Mouse (Mus musculus): ENCODE results near the gene Tom1l2. TPM values are rescaled to one million over a fixed set of nuclear protein-coding genes. Genes with fewer than 3 reads are reported as not detected.
A peak's percentile ranks its signal among the peaks of the same experiment; 100 is the strongest.

Gene Tom1l2
- total RNA-seq, 4 experiments from 2014 or later = 98.4 to 137 (median 112) TPM

DNA sequence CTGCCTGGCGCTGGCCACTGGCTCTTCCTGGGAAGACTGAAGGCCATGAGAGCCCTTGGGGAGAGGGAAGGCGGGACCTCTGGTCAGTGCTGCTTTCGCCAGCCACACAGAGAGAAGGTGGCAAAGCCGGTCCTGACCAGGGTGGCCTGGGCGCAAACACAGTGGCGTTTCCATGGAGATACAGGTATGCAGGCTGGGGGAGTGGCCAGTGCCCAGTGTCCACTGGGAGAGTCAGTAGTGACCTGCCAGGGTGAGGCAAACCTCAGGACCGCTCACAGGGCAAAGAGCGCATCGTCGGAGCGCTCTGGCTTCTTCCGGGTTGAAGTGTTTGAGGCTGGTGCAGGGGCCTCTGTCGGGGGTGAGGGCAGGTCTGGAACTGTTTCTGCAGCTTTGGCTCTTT, 122.9 kb downstream of the Tom1l2 start:
- no peak for DNase-seq

DNA sequence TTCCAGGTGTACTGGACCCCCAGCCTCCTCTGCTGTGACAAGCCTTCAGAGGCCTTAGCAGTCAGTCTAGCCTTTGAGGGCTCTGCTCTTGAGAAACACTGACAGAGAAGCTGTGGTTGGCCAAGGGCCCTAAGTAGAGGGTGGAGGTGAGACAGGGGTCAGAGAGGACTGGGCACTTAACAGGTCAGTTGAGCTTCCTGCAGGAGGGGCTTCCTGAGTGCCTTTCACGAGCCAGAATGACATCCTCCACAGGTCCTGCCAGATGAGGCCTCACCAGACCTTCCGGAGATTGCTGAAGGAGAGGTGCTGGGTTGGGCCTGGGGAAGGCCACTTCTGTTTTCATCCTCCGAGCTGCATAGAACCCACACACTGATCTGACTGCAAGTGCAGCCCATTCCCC, 124.2 kb downstream of the Tom1l2 start:
- DNase-seq = peak; percentile 3

DNA sequence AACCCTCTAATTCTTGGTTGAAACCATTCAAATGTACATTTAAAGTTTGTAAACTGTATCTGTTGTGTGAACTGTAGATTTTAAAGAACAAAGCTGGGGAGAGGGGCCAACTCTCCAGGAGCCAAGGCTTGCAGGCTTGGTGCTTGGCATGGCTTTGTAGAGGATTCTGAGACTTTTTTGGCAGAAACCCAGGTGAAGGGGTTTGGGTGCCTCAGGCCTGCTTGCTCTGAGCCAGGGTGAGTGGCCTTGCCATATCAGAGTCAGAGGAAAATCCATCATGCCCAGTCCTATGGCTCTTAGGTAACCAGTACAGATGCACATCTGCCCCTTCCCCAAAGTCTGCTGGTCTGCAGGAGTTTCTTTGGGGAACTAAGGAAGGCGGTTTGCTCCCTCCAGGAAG, 126.8 kb downstream of the Tom1l2 start:
- peak; percentile 52 for DNase-seq

DNA sequence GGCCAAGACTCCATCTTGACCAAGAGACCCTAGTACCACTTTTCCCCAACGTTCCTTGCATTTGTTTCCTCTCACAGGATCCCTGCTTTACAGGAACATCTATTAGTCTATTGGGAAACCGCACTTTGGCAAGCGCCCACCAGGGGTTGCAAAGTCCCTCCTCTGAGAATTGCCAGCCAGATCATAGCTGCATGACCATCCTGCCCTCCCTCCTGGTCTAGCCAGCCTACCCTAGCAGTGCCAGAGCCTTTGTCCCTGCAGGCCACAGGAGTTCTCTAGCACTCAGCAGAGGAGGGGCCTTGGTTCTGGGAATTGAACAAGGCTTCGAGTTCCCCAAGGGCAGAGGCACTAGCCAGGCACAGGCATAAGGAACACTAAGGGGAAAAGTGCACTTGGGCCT, 128.0 kb downstream of the Tom1l2 start:
- peak; percentile 72 for DNase-seq

DNA sequence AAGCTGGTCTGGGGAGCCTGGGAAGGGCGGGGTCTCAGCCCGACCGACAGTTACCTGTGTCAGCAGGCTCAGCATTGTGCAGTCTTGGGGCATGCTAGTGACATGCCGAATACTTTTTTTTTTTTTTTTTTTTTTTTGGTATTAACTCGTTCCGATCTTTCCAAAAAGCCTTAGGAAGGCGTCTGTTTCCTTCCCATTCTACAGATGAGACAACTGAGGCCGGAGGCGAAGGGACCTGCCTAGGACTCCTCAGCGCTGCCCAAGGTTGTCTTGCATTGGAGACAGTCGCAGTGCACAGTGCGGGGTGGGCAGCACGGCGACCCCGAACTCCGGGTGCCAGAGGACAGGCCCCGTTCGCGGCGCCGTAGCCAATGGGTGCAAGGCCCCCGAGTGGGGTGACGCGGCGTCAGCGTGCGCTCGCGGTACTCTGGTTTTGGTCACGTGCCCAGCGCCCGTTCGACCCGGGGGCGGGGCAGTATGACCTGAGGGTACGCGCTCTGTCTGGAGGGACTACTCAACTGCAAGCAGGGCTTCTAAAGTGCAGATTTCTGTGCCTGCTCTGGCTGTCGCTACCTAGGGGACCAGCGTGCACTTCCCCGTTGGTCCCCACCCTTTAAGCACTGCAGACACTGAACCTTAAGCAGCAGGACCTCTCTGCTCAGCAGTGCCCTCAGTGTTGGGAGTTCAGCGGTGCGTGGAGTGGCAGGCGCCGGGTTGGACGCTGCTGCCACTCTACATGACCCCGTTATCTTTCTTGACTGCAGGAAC, 130.1 kb downstream of the Tom1l2 start, which contains the start of gene Srebf1:
Srebf1 (minus strand) TSS at position 113 of the 768 bp plus-strand sequence.
- peak; percentile 83 for DNase-seq

DNA sequence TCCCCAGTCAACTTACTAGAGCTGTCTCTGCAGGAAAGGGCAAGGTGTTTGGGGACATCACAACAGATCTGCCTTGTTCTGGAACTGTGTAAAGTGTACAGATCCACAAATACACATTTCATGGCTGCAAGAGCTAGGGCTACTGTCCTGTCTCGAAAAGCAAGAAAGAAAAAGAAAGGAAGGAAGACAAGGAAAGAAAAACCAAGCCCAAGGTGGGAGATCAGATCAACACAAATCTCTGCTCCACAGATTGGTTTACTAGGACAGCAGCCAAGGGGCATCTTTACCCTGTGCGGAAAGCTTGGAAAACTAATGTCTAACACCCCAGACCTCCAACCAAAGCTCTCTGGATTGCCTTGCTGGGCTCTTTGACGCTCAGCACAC, 130.6 kb downstream of the Tom1l2 start:
- no peak for DNase-seq

DNA sequence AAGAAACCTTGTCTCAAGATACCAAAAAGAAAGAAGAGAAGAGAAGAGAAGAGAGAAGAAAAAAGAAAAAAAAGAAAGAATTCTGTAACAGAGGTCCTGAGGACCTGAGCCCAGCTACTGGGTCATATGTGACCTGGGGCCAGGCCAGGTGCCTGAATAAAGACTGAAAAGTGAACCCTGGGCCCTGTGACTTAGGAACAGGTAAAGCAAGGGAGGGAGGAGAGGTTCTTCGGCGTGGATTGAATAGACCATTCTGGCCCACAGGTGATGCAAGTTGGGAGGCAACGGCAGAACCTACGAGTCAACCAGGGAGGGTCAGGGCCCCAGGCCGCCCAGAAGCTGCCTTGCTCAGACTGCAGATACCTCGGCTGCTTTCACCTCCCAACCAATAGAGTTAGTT, 131.3 kb downstream of the Tom1l2 start:
- DNase-seq = no peak

DNA sequence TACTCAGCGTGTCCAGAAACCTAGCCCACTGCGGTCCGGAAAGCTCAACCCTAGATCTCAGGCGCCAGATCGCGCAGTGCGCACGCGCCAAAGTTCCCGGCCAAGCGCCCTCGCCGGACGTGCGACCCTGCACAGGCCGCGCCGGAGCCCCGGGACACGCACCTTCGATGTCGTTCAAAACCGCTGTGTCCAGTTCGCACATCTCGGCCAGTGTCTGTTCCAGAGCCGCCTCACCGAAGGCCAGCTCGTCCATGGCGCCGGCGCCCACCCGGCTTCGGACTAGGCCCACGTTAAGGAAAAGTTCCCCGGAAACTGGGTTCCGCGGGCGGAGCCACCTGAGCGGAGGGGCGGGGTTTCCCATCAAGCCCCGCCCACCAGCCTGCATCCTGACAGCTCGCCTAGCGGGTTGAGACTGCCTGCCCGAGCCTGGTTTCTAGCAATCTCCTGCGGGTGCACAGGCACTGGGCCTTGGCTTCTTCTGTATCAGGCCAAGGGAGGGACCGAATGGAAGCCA, 132.4 kb downstream of the Tom1l2 start:
- DNase-seq = peak; percentile 85

DNA sequence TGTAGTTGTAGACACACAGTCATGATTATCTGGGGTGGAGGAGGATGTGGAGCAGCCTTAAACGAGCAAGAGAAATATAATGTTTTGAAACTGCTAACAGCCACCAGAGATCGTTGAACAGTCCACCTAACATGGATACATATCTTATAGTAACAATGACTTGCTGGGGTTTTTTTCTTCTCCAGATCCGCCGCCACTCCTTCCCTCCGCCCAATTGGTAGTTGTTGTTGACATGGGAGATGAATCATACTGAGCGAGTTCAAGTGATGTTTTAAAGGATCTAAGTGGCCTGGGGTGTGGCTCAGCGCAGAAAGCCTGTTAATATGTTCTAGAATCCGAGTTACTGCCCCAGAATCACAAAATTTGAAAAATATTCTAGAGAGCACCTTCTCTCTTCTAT, 133.1 kb downstream of the Tom1l2 start:
- no peak for DNase-seq

DNA sequence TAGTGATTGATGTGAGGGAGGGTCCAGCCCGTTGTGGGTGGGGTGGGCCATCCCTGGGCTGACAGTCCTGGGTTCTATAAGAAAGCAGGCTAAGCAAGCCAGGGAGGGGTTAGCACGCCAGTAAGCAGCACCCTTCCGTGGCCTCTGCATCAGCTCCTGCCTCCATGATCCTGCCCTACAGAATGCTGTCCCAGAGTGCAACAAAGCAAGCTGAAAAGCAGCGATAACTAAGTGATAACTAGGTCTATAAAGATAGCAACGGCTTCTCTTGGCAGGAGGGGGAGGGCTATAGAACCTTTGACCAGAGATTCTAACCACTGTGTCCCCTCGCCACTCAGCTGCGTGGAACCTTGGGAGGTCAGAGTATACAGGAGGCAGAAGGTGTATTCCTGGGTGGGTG, 135.2 kb downstream of the Tom1l2 start:
- no peak for DNase-seq

DNA sequence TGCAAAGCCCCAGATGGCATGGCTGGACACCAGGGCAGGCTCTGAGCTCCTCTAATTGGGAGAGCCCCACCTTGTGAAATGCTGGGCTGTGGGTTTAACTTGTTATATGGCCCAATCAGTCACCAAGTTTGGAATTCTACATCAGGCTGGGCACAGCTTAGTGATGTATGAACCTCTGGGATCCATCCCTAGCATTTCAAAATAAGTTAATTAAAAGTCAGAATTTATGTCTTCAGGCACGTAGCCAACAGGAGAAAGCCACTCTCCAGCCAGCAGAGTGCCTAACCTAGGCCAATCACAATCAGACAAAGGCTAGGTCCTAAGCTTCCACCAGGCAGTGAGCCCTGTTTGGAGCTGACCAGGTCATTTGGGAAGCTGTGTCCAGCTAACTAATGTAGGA, 136.0 kb downstream of the Tom1l2 start:
- DNase-seq = no peak

DNA sequence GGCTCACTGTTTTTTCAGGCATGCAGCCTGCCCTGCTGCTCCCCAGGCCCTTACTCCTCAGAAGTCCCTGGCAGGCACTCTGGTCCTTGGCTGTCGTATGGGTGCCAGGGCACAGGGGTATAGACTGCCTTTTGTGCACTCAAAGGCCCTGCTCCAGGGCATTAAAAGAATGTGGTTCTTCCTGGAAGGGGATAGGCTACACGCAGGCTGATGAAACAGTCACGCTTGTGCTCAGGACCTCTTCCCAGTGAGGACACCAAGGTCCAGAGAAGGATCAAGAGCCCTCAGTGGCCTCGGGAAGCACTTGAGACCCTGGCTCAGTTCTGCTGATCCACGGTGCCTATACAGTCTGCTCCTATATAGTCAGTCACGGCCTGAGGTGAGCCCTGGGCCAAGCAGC, 139.4 kb downstream of the Tom1l2 start:
- DNase-seq = no peak

DNA sequence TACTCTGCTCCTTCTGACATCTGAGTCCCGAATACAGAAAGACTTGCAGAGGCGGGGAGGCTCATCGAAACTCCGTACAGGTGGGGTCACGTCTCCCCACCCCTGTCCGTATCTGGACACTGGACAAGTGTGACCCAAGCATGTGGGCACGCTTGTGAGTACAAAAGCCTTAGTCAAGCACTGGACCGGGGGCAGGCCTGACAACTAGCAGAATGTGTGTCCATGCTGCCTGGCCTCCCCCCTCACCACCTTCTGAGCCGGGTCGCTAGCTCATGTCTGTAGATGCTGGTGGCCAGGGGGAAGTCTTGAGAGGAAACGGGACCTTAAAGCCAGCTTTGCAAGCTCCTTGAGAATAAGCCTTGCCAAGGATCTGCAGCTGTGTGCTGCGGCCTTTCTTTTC, 140.9 kb downstream of the Tom1l2 start:
- no peak for DNase-seq

DNA sequence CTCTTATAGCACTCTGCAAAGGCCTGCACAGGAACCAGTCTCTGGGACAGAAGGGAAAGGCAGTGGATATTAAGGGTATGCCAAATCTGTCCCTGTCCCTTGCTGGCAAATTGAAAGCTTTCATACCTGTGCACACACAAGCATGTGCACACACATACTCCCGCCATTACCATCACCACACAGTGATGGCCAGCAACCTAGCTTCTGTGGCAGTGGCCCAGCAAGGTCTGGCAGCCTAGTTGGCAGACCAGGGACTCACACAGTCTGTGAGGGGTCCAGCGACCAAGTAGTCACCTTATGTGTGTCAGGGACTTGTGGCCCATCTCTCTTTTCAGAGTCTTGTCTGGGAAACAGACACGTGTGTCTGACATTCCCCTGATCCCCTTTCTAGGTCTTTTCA, 141.6 kb downstream of the Tom1l2 start:
- DNase-seq = no peak

DNA sequence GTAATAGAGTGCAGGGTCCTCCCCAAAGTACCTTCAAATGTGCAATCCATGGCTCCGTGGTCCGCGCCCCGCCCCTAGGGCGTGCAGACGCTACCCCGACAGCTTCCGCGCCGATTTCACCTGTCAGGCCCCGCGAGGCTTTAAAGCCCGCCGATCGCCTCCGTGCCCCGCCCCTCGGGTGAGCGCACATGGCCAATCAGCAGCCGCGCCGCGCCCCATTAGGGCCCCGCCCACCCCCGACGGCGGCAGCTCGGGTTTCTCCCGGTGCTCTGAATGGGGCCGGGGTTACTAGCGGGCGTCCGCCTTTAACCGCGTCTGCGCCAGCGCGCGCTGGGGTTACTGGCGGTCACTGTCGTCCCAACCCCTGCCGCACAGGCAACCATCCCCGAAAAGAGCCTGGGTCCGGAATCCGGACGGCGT, 142.4 kb downstream of the Tom1l2 start:
- peak; percentile 94 for DNase-seq

DNA sequence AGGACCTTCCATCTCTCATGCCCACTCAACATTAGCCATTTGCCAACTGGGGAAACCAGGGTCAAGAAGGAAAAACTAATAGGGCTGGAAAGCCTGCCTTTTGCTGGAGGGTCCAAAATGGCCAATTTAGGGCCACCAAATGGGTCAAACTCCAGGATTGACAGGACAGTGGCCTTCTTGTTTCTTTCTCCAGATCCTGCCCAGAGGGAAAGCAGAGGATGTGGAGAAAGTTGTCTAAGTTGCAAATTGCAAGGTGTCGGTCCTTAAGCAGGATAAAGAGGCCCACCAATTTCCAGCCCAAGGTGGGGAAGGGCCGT, 142.8 kb downstream of the Tom1l2 start:
- DNase-seq = no peak

DNA sequence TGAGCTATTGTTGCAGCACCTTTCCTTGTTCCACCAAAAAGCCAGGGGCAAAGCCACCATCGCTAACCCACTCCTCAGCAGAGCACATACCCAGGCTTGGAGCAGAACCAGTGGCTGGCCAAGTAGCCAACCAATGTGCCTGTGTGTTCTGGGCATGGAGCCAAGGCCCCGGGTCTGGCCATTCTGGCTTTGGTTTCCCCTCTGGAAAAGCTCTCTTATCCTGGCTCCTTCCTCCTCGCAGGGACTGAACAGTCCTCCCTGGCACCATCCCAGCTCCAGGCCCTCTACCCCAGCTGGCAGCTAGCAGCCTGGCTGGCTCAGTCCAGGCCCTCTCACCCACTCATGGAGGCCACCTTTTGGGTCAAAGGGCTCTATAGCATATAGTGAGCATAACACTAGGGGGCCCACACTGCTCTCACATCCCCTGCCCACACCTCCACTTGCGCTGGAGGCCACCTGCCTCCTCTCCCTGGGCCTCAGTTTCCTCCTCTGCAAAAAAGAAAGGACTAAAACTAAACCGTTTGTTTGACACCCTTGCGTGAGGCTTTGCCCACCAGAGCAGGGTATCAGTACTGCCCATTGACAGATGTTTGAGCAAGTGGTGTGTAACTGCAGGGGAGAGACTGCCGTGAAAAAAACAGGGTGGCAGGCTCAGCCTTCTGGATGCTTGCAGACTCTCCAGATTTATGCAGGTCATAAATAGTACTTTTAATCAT, 143.3 kb downstream of the Tom1l2 start:
- peak; percentile 79 for DNase-seq

DNA sequence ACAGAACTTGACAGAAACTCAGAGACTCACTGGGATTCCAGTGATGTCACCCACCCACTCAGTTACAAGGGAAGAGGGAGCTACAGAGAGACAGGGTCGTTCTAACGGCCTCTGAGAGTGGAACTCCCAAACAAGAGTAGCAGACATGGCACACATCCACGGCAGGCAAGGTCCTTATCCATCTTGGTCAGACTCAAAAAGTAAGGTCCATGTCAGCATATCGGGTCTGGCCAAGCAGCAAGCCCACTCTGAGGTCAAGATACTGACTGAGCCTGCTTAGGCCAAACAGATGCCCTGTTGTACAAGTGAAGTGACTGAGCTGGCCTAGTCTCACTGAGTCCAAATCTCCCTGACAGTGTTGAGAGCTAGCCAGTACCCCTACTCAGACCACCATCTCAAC, 144.0 kb downstream of the Tom1l2 start:
- DNase-seq = no peak

DNA sequence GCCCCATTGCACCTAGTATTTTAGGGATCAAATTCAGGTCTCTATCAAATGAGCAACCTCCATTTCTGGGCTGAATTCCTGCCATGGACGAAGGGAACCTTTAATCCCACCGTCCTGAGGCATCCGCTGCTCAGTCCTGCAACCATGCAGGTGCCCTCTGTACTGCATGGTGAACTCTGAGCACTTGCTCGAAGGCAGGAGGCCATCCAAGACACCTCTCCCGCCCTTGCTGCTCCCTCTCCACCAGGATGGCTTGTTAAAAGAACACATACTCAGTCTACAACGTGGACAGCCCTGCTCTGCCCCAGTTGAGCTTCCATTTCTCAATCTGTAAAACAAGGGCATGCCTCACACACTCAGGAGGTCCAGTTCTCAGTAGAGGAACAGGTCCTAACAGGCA, 144.5 kb downstream of the Tom1l2 start:
- no peak for DNase-seq

DNA sequence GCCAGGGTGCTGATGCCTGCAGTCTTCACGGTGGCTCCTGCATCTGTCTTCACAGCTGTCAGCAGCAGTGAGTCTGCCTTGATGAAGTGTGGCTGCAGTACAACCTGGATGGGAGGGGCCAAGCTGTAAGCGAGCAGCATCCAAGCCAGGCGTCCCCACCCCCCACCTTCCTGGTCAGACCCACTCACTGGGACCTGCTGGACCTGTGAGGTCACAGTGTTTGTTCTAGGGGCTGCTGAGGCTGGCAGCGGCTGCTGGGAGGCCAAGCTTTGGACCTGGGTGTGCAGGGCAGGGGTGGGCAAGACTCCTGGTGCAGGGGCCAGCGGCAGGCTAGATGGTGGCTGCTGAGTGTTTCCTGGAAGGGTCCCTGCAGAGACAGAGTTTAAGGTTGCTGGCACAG, 146.5 kb downstream of the Tom1l2 start:
- no peak for DNase-seq

DNA sequence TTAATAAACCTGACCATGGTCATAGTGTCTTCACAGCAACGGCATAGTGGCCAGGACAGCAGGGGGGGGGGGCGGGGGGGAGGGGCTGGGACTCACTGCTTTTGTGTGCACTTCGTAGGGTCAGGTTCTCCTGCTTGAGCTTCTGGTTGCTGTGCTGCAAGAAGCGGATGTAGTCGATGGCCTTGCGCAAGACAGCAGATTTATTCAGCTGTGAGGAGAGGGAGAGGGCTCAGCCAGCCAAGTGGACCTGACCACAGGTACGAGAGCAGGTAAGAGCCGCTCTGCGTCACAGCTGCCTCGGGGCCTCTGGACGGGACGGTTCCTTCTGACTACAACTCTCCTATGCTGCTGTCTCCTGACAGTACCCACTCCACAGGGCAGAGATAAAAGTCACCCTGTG, 147.7 kb downstream of the Tom1l2 start:
- DNase-seq = no peak

DNA sequence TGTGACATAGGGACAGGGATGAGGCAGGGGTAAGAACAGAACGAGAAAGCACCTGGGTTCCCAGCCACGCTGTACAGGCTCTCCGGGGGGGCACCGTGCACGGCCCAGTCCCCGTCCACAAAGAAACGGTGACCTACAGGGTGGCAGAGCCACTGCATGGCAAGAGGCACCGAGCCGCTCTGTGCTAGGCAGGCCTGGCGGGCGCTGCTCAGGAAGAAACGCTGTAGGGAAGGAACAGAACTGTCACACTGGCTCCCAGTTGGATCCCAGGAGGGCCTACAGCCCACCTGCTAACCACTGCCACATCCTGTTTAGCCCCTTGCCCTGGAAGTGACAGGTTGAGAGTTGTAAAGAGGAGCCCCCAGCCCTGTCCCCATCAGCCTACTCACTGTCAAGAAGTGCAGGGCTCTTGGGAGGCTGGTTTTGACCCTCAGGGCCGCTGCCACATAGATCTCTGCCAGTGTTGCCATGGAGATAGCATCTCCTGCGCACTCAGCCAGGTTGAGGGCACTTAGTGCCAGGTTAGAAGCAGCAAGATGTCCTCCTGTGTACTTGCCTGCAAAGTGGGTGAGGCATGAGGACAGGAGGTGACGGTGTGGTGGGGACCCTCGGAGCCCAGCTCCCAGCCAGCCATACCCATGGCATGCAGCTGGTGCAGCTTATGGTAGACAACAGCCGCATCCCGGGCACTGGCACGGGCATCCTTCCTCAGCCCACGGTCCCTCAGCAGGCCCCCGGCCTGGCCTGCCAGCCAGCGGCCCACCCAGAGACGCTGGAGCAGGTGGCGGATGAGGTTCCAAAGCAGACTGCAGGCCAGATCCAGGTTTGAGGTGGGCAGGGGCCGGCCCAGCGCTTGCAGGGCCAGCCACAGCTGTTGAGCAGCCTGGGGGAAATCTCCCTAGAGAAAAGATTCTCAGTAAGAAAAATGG, 149.7 kb downstream of the Tom1l2 start:
- DNase-seq = no peak

DNA sequence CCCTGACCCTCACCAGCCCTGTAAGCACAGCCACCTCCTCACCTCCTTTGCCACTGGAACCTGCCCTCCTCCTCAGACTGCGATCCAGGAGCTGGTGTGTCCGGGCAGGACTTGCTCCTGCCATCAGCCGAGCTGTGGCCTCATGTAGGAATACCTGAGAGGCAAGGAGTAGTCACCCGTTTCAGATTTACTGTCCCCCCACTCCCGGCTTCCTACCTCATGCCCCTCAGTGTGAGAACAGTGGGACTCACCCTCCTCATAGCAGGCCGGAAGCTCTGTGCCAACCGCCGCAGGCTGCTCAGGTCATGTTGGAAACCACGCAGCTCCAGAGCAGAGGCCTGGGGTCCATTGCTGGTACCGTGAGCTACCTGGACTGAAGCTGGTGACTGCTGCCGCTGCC, 152.3 kb downstream of the Tom1l2 start:
- no peak for DNase-seq
